Mouse (Mus musculus): ENCODE measurements around the gene Rsph6a.

Rsph6a gene

GRCm38 (mm10) chr7:19098811-19099210, 44.3 kb downstream of the Rsph6a start:
- DNase-seq (ENCODE audit: low read depth, low spot score), result no peak

GRCm38 (mm10) chr7:19100290-19100689, 45.8 kb downstream of the Rsph6a start:
- no peak for DNase-seq (ENCODE audit: low read depth, low spot score)

GRCm38 (mm10) chr7:19103741-19104140, 49.3 kb downstream of the Rsph6a start:
- DNase-seq (ENCODE audit: low read depth, low spot score), result no peak

GRCm38 (mm10) chr7:19104486-19104885, 50.0 kb downstream of the Rsph6a start:
- no peak for DNase-seq (ENCODE audit: low read depth, low spot score)

GRCm38 (mm10) chr7:19107436-19107835, 52.9 kb downstream of the Rsph6a start:
- DNase-seq (ENCODE audit: low read depth, low spot score), result no peak

GRCm38 (mm10) chr7:19109565-19109964, 55.1 kb downstream of the Rsph6a start:
- DNase-seq (ENCODE audit: low read depth, low spot score), result no peak

GRCm38 (mm10) chr7:19118028-19118771, 63.7 kb downstream of the Rsph6a start, which contains the start of gene Gm4969:
Gm4969 (minus strand) TSS chr7:19118368.
- DNase-seq (ENCODE audit: low read depth, low spot score), result peak; percentile 56

GRCm38 (mm10) chr7:19119083-19119482, 64.6 kb downstream of the Rsph6a start:
- no peak for DNase-seq (ENCODE audit: low read depth, low spot score)

- DNase-seq (ENCODE audit: low read depth, low spot score), result peak; percentile 97
These were observed 65.3 kb downstream of the Rsph6a start, which contains the start of gene Fbxo46 for GRCm38 (mm10) chr7:19119631-19120429. Fbxo46 (plus strand) TSS chr7:19119859.

GRCm38 (mm10) chr7:19121686-19122085, 67.2 kb downstream of the Rsph6a start:
- DNase-seq (ENCODE audit: low read depth, low spot score), result no peak

Data from CD4-positive helper T cell, adult 2 months (primary cell).